Mouse (Mus musculus) lung, postnatal 25 days (tissue): Measurements from ENCODE around the gene Olfr605.
"Not testable (repeated sequence)": the region's sequence is repeated elsewhere in the genome, so short reads cannot be mapped to it uniquely, and the experiment has no call there.

Source experiments
- DNase-seq: peaks from one replicate; pipeline ENCODE4 v3.0.0; 2022; ENCODE audit warnings: low spot score

Gene Olfr605

GRCm38 (mm10) chr7:103445339-103445738 lies at the start of gene Olfr605:
TSS of gene Olfr605 (minus strand) at chr7:103445439.
- no peak for DNase-seq

GRCm38 (mm10) chr7:103477106-103477505 lies 31.9 kb upstream of the Olfr605 start:
- not testable (repeated sequence) for DNase-seq

GRCm38 (mm10) chr7:103469577-103469976 lies 24.3 kb upstream of the Olfr605 start, which contains the start of gene Olfr608:
TSS of gene Olfr608 (plus strand) at chr7:103469877.
- no peak for DNase-seq

GRCm38 (mm10) chr7:103460590-103460989 lies 15.4 kb upstream of the Olfr605 start:
- no peak for DNase-seq

GRCm38 (mm10) chr7:103448746-103449145 lies 3.5 kb upstream of the Olfr605 start, which contains the start of gene Olfr606:
TSS of gene Olfr606 (plus strand) at chr7:103449046.
- no peak for DNase-seq

GRCm38 (mm10) chr7:103414772-103415171 lies 30.5 kb downstream of the Olfr605 start, which contains the start of gene Usp17lc:
TSS of gene Usp17lc (plus strand) at chr7:103415072.
- not testable (repeated sequence) for DNase-seq

GRCm38 (mm10) chr7:103406521-103407055 lies 38.7 kb downstream of the Olfr605 start:
- DNase-seq: not testable (repeated sequence)

- no peak for DNase-seq
Observed at GRCm38 (mm10) chr7:103398981-103399380, 46.3 kb downstream of the Olfr605 start.

GRCm38 (mm10) chr7:103397758-103398157 lies 47.5 kb downstream of the Olfr605 start:
- DNase-seq: no peak
